Mouse (Mus musculus) urinary bladder, postnatal 25 days (tissue): ENCODE measurements around the gene Faap100.
A peak's percentile ranks its signal among the peaks of the same experiment; 100 is the strongest.
"Not testable (repeated sequence)": the region's sequence is repeated elsewhere in the genome, so short reads cannot be mapped to it uniquely, and the experiment has no call there.

Experiments used
- DNase-seq: peaks from one replicate; pipeline ENCODE4 v3.0.0; 2022; ENCODE audit warnings: low spot score

The Faap100 gene

GRCm38 (mm10) chr11:120378611-120379540, at the start of gene Faap100:
TSS of gene Faap100 (minus strand) at chr11:120378764.
- DNase-seq, result peak; percentile 84

GRCm38 (mm10) chr11:120426727-120427126, 48.2 kb upstream of the Faap100 start:
- DNase-seq, result no peak

- peak; percentile 43 for DNase-seq
Observed at GRCm38 (mm10) chr11:120423569-120424295, 45.2 kb upstream of the Faap100 start.

- no peak for DNase-seq
Observed at GRCm38 (mm10) chr11:120422651-120423568, 44.3 kb upstream of the Faap100 start.

- no peak for DNase-seq
Observed at GRCm38 (mm10) chr11:120418592-120418991, 40.0 kb upstream of the Faap100 start.

GRCm38 (mm10) chr11:120417852-120418251, 39.3 kb upstream of the Faap100 start:
- DNase-seq, result no peak

GRCm38 (mm10) chr11:120413621-120414020, 35.1 kb upstream of the Faap100 start:
- DNase-seq, result not testable (repeated sequence)

- no peak for DNase-seq
Observed at GRCm38 (mm10) chr11:120406445-120406844, 27.9 kb upstream of the Faap100 start.

- no peak for DNase-seq
Observed at GRCm38 (mm10) chr11:120405867-120406266, 27.3 kb upstream of the Faap100 start.

GRCm38 (mm10) chr11:120404814-120405213, 26.2 kb upstream of the Faap100 start:
- DNase-seq, result no peak

- DNase-seq, result no peak
Observed at GRCm38 (mm10) chr11:120399319-120399718, 20.8 kb upstream of the Faap100 start.

- DNase-seq, result no peak
Observed at GRCm38 (mm10) chr11:120397602-120398001, 19.0 kb upstream of the Faap100 start.

GRCm38 (mm10) chr11:120395661-120396060, 17.1 kb upstream of the Faap100 start:
- DNase-seq, result no peak

GRCm38 (mm10) chr11:120388580-120388979, 10.0 kb upstream of the Faap100 start:
- no peak for DNase-seq

GRCm38 (mm10) chr11:120387157-120387556, 8.6 kb upstream of the Faap100 start:
- no peak for DNase-seq

GRCm38 (mm10) chr11:120386632-120387031, 8.1 kb upstream of the Faap100 start:
- DNase-seq, result no peak

GRCm38 (mm10) chr11:120382509-120382908, 3.9 kb upstream of the Faap100 start:
- no peak for DNase-seq

- no peak for DNase-seq
Observed at GRCm38 (mm10) chr11:120381157-120381556, 2.6 kb upstream of the Faap100 start.

GRCm38 (mm10) chr11:120380271-120380670, 1.7 kb upstream of the Faap100 start:
- DNase-seq, result no peak

GRCm38 (mm10) chr11:120378031-120378610, 443 bp downstream of the Faap100 start:
- peak; percentile 42 for DNase-seq

GRCm38 (mm10) chr11:120377337-120377736, 1.2 kb downstream of the Faap100 start:
- no peak for DNase-seq
